Mouse (Mus musculus) limb, embryonic 15.5 days (tissue): ENCODE measurements around the gene Tmem199. TPM values are rescaled to one million over a fixed set of nuclear protein-coding genes. Genes with fewer than 3 reads are reported as not detected.

Experiments used
- ATAC-seq: fragments of 200-750 bp; cut with Nextera tagmentation; 2 replicates; pipeline ENCODE4 v1.8.0; 2017; ENCODE audit warnings: low read depth, moderate TSS enrichment; ENCODE audit not compliant: insufficient number of reproducible peaks, low FRiP score, low TSS enrichment
- H3K27ac ChIP-seq: fragments of 300-500 bp; sonication (generic); 2 replicates; pipeline ENCODE4 v1.5.1; 2015; ENCODE audit warnings: moderate library complexity, mild to moderate bottlenecking, inconsistent platforms
- H3K27me3 ChIP-seq: fragments of 300-500 bp; sonication (generic); 2 replicates; pipeline ENCODE4 v1.6.1; 2015; ENCODE audit warnings: inconsistent platforms
- H3K36me3 ChIP-seq: fragments of 300-500 bp; sonication (generic); 2 replicates; pipeline ENCODE4 v1.6.1; 2015; ENCODE audit warnings: inconsistent platforms
- H3K4me1 ChIP-seq: fragments of 300-500 bp; sonication (generic); 2 replicates; pipeline ENCODE4 v1.6.1; 2015; ENCODE audit warnings: inconsistent platforms
- H3K4me2 ChIP-seq: fragments of 300-500 bp; sonication (generic); 2 replicates; pipeline ENCODE4 v1.6.1; 2015; ENCODE audit warnings: mild to moderate bottlenecking, inconsistent platforms
- H3K4me3 ChIP-seq: fragments of 300-500 bp; sonication (generic); 2 replicates; pipeline ENCODE4 v1.5.1; 2015; ENCODE audit warnings: mild to moderate bottlenecking, inconsistent platforms
- H3K9ac ChIP-seq: fragments of 300-500 bp; sonication (generic); 2 replicates; pipeline ENCODE4 v1.6.1; 2015; ENCODE audit warnings: inconsistent platforms
- H3K9me3 ChIP-seq: fragments of 300-500 bp; sonication (generic); 2 replicates; pipeline ENCODE4 v1.6.1; 2016; ENCODE audit warnings: inconsistent platforms
- WGBS: fragments of 180-500 bp; shearing (Covaris S2); methylation state at CpG from one replicate; pipeline ENCODE4 v1.1.7; 2015; 5-methylcytosine and 5-hydroxymethylcytosine counted together
- polyA plus RNA-seq: library from polyadenylated mRNA; unstranded; fragments of >200 nt; fragmentation: Nextera tagmentation; extraction: Ambion mirVana; gene quantifications from 2 replicates; pipeline ENCODE4 v1.2.1, GENCODE M21; 2015

Tmem199 gene
- polyA plus RNA-seq, 1 experiment from 2014 or later = 39.7 TPM

DNA sequence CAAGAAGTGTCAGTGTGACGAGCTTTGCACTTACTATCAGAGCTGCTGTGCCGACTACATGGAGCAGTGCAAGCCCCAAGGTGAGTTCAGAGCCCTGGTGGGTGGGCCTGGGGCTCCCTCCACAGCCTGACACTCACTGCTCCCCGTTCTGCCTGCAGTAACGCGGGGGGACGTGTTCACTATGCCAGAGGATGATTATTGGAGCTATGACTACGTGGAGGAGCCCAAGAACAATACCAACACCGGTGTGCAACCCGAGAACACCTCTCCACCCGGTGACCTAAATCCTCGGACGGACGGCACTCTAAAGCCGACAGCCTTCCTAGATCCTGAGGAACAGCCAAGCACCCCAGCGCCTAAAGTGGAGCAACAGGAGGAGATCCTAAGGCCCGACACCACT, 12.4 kb downstream of the Tmem199 start:
- ATAC-seq = no peak
- Histone ChIP-seq H3K9me3 (no peaks in the 10 kb centered on the region), H3K27me3 (peaks cover 56% of the 10 kb centered on the region), H3K27ac (no peak overlapping the region), H3K9ac (no peak overlapping the region), H3K4me3 (no peak overlapping the region), H3K4me2 (no peak overlapping the region), H3K4me1 (peaks cover 16% of the 10 kb centered on the region), H3K36me3 (no peaks in the 10 kb centered on the region)
- WGBS = 44% methylated on average over 16 of the region's 16 CpGs

DNA sequence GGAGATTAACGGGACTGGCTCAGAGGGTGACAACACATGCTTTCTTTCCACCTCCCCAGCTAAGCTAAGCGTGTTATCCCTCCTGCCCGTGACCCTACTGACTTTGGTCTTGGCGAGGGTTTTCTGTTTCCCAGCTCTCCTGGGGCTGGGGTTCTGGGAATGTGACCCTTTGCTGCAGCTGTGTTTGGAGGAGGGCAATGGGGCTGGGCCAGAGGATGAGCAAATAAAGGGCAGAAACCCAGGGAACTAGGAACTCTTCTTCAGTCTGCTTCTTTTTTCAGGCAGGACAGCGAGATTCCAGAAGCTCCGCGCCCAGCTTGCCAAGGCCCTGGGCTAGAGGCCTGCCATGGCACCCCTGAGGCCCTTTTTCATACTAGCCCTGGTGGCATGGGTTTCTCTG, 13.0 kb downstream of the Tmem199 start, which contains the start of gene Vtn:
Gene Vtn, plus strand, starts transcription at position 88 of the 400 bp plus-strand sequence.
- no peak for ATAC-seq

DNA sequence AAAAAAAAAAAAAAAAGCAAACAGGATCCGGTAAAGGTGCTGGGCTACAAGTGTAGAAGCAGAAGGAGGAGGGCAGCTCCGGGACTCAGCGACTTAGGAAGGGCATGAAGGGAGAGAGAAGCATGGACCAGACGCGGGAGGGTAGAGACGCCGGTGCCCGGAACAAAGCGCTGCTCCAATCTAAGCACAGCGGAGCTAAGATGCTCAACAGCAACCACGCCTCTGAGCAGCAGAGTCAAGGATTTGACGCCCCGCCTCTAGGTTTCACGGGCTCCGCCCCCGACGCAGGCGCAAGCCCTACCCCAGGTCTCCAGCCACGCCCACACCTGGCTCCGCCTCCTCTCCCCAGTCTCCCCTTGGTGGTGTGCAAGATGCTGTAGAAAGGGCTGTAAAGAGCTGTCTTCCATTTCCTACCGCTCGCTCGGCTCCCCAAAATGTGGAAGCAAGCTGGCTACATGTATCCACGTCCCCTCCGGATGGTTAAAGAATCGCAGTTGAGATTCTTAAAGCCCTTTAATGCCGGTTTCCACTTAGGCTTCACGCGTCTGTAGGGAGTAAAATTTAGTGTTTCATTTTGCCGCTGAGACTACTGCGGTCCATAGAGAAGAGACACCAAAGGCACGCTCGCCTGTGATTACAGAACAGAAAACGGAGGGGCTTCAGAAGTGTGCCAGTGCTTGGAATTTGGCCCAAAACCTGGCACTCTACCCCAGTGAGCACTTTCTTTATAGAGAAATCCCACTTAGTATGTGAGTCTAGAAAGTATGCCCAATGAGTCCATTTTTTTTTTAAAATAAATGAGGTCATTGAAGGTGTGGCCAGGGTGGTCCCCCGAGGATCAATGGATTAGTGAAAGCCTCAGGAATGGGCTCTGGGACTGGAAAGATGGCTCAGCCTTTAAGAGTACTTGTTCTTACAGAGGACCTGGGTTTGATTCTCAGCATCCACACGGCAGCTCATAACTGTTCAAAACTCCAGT, 14.1 kb downstream of the Tmem199 start, which contains the start of gene Sarm1:
Gene Sarm1, minus strand, starts transcription at position 211 of the 979 bp plus-strand sequence.
- Histone ChIP-seq H3K9ac (no peak within 1 kb of the TSS), H3K4me1 (peaks cover 16% of the 10 kb centered on the region), H3K27ac (no peak within 1 kb of the TSS), H3K4me2 (peak within 1 kb of the TSS; percentile 92), H3K36me3 (no peaks in the 10 kb centered on the region), H3K27me3 (peaks cover 62% of the 10 kb centered on the region), H3K9me3 (no peaks in the 10 kb centered on the region), H3K4me3 (peak within 1 kb of the TSS; percentile 48)
- 3% methylated on average over 36 of the region's 36 CpGs for WGBS
- ATAC-seq = peak; percentile 91

More for the DNA sequence above, 13.0 kb downstream of the Tmem199 start, which contains the start of gene Vtn:
- Histone ChIP-seq H3K4me2 (peak within 1 kb of the TSS; percentile 92), H3K9ac (no peak within 1 kb of the TSS), H3K9me3 (no peaks in the 10 kb centered on the region), H3K4me1 (peaks cover 16% of the 10 kb centered on the region), H3K4me3 (peak within 1 kb of the TSS; percentile 48), H3K36me3 (no peaks in the 10 kb centered on the region), H3K27ac (no peak within 1 kb of the TSS), H3K27me3 (peaks cover 61% of the 10 kb centered on the region)
- 63% methylated on average over 7 of the region's 7 CpGs for WGBS

DNA sequence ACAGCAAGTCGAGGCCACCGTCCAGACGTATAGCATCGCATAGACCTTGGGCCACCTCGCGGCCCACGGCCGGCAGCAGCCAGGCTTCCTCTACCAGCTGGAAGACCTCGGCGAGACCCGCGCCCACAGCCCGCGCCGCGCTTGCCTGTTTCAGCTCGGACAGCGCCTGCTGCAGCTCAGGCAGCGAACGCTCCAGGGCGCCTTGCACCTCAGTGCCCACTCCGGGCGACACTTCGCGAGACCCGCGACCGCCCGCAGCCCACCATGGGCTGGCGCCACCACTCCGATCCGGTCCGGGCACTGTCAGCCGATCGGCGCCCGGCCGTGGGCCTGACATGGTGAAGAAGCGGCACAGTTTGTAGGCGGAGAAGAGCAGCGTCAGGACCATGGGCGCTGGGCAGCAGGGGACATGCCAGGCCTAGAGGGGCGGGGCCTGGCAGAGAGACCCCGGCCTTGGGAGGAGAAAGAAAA, 14.9 kb downstream of the Tmem199 start:
- Histone ChIP-seq H3K9ac (no peak overlapping the region), H3K27me3 (peaks cover 62% of the 10 kb centered on the region), H3K4me1 (peaks cover 16% of the 10 kb centered on the region), H3K36me3 (no peaks in the 10 kb centered on the region), H3K4me3 (peak overlapping the region; percentile 48), H3K27ac (no peak overlapping the region), H3K4me2 (peak overlapping the region; percentile 92), H3K9me3 (no peaks in the 10 kb centered on the region)
- ATAC-seq = no peak; the same call in 1 of the 2 replicates
- 1% methylated on average over 44 of the region's 44 CpGs for WGBS

DNA sequence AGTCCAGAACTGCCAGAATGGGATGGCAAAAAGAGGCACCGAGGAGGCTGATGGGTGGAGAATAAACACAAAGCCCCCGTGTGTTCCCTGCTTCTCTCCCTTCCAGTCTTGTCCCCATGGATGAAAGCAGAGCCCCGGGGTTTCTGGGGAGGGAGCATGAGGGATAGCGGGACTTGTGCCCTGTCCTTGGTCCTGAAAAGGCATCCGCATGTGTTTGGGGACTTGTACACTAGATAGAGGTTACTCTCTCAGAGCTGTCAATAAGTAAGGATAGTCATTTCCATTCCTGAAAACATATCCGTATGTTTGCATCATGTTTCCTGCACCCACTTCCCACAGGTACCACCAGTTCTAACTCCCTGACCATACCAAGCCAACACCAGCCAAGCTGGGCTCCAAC, 16.1 kb downstream of the Tmem199 start:
- Histone ChIP-seq H3K9ac (no peak overlapping the region), H3K27me3 (peaks cover 67% of the 10 kb centered on the region)

DNA sequence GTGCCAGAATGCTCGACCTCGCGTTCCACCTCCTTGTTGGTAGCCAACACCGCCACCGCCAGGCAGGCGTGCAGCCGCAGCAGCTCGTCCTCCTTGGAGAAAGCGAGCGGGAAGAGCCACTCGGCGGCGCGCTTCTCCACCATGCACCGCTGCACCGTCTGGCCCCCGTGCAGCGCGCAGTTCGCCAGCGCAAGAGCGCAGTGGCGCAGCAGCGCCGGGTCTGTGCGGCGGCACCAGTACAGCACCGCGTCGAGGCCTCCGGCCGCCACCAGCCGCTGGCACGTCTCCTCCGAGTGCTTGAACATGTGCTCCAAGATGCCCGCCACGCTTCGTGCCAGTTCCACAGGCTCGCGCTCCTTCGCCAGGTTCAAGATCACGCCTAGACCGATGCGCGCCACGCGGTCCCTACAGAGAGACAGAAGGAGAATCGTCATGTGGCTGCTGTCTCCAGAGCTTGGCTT, 21.2 kb downstream of the Tmem199 start:
- Histone ChIP-seq H3K4me2 (peak overlapping the region; percentile 41), H3K27ac (no peak overlapping the region), H3K36me3 (no peaks in the 10 kb centered on the region), H3K4me3 (peak overlapping the region; percentile 29), H3K9me3 (no peaks in the 10 kb centered on the region), H3K27me3 (peaks cover 77% of the 10 kb centered on the region), H3K4me1 (peaks cover 6% of the 10 kb centered on the region), H3K9ac (no peak overlapping the region)
- ATAC-seq = no peak
- 7% methylated on average over 48 of the region's 48 CpGs for WGBS

More for the DNA sequence above, 16.1 kb downstream of the Tmem199 start:
- 5% methylated on average over 6 of the region's 6 CpGs for WGBS
- Histone ChIP-seq H3K4me3 (no peak overlapping the region), H3K36me3 (no peaks in the 10 kb centered on the region), H3K4me1 (peaks cover 17% of the 10 kb centered on the region), H3K9me3 (no peaks in the 10 kb centered on the region), H3K27ac (no peak overlapping the region), H3K4me2 (no peak overlapping the region)
- ATAC-seq = no peak

DNA sequence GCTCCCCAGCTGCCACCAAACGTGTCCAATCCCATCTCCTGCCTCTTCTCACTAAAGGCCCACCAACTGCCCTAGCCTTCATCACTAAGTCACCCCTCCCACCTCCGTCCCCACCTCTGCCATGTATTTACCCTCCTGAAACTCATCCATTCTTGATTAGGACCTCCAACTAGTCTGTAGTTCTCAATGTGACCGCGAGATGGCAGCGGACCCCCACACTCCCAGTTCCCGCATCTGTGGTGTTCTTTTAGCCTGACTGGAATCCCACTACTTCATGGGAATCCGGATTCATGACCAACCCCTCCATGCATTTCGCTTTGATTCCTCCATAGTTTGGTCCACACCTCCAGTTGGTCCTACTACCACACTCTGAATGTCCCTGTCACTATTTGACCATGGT, 23.8 kb downstream of the Tmem199 start:
- Histone ChIP-seq H3K4me3 (no peak overlapping the region), H3K9me3 (no peaks in the 10 kb centered on the region), H3K36me3 (no peaks in the 10 kb centered on the region), H3K27ac (no peak overlapping the region), H3K4me2 (no peak overlapping the region), H3K4me1 (peaks cover 6% of the 10 kb centered on the region), H3K27me3 (peaks cover 72% of the 10 kb centered on the region), H3K9ac (no peak overlapping the region)
- no peak for ATAC-seq
- WGBS = 4% methylated on average over 8 of the region's 8 CpGs

DNA sequence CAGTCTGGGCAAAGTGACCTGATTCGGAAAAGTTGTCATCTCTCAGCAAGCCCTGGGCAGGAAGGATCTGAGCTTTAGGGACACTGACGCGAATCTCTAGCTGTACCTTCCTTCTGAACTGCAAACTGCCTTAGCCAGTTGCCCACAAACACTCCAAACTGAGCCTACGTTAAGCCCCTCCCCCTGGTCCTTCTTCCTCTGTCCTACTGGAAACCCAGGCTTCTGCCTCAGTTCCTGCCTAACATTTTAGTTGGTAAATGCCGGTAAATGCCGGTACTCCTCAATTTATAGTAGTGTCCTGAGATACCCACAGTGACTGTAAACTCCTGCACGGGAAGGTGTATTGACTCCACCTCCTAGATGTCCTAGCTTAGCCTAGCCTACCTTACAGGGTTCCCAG, 28.3 kb downstream of the Tmem199 start:
- peaks cover 43% of the 10 kb centered on the region for H3K27me3 ChIP-seq
- no peak for ATAC-seq
- H3K4me1 ChIP-seq = no peaks in the 10 kb centered on the region
- H3K27ac ChIP-seq = no peak overlapping the region
- no peak overlapping the region for H3K4me2 ChIP-seq
- H3K4me3 ChIP-seq = no peak overlapping the region
- H3K9me3 ChIP-seq = no peaks in the 10 kb centered on the region
- no peak overlapping the region for H3K9ac ChIP-seq
- no peaks in the 10 kb centered on the region for H3K36me3 ChIP-seq
- WGBS = 48% methylated on average over 7 of the region's 7 CpGs

DNA sequence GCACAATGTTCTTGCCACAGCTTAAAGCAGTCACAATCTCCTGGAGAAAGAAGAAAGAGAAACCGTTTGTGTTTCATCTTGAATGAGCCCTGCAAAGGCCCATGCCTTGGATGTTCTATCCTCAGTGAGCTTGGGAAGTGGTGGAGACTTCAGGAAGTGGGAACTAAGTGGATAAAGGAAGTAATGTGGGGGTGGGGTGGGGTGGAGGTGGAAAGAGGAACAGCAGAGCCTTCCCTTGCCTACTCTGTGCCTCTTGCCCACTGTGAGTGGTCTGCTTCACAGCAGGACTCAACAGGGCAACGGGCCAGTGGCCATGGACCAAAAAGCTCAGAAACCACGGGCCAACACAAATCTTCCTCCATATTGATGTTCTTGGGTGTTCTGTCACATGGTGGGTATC, 36.7 kb downstream of the Tmem199 start:
- Histone ChIP-seq H3K4me2 (no peak overlapping the region), H3K4me1 (no peaks in the 10 kb centered on the region), H3K27ac (no peak overlapping the region), H3K9ac (no peak overlapping the region), H3K27me3 (no peaks in the 10 kb centered on the region), H3K36me3 (peaks cover 12% of the 10 kb centered on the region; the same call in 1 of the 2 replicates), H3K9me3 (no peaks in the 10 kb centered on the region), H3K4me3 (no peak overlapping the region)
- no peak for ATAC-seq
- 82% methylated on average over 3 of the region's 3 CpGs for WGBS

DNA sequence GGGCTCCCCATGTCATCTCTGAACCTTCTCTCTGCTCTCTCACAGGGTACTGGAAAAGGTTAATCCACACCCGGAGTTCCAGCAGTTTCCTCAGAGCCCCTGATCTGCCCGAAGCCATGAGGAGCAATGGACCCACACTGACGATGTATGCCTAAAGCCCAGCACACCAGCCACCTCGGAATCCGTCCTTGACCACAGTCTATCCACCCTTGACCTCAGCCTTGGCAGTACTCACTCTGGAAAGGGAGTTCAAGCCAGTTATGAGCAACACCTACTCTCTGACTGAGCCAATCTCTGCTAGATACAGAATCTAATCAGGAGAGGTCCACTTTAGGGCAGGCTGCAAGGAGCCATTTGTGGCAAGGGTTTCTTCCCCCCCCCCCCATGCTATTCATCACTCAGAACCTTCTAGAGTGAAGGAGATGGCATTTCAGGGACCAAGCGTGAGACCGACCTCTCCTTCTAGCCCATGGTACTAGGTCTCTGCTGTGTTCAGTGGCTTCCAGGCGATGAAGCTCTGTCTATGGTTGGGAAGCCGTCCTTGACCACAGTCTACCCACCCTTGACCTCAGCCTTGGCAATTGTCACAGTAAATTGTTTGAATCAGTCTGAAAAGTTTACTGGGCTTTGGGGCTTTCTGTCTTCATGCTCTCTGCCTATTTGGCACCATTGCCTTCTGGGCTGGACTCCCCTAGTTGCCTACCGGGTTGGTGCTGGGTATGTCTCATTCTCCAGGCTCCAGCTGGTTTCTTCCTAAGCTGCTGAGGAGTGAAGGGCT, 40.5 kb downstream of the Tmem199 start:
- Histone ChIP-seq H3K36me3 (peaks cover 14% of the 10 kb centered on the region; the same call in 1 of the 2 replicates), H3K4me2 (no peak overlapping the region), H3K4me1 (peaks cover 5% of the 10 kb centered on the region), H3K27ac (no peak overlapping the region), H3K9ac (no peak overlapping the region), H3K9me3 (no peaks in the 10 kb centered on the region), H3K4me3 (no peak overlapping the region), H3K27me3 (no peaks in the 10 kb centered on the region)
- no peak for ATAC-seq
- WGBS = 89% methylated on average over 10 of the region's 10 CpGs

DNA sequence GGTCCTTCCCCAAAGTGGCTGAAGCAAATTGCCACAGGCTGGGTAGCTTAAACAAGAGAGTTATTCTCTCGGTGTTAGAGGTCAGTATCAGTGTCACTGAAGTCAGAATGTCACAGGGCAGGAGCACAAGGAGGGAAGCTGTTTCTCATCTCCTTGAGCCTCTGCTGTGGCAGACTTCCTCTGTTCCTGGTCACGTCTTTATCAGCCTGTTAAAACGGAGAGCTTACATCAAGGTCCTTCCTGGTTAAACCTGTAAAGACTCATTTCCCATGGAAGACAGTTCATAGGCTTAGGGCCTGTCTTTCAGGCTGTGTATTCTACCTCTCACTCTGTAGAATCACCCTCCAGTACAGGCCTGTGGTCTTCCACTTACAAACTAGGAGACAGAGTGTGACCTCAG, 44.0 kb downstream of the Tmem199 start:
- Histone ChIP-seq H3K9me3 (no peaks in the 10 kb centered on the region), H3K4me2 (no peak overlapping the region), H3K4me3 (no peak overlapping the region), H3K4me1 (peaks cover 17% of the 10 kb centered on the region), H3K27me3 (no peaks in the 10 kb centered on the region), H3K36me3 (peaks cover 14% of the 10 kb centered on the region; the same call in 1 of the 2 replicates), H3K9ac (no peak overlapping the region), H3K27ac (peak overlapping the region; percentile 22; the same call in 1 of the 2 replicates)
- no peak for ATAC-seq
- 57% methylated on average over 3 of the region's 3 CpGs for WGBS
